Mouse (Mus musculus): Measurements from ENCODE around the gene AI467606. TPM values are rescaled to one million over a fixed set of nuclear protein-coding genes. Genes with fewer than 3 reads are reported as not detected.

Gene AI467606
- total and polyA plus RNA-seq, 3 experiments = 51.1 to 101 (median 79.4) TPM

GRCm38 (mm10) chr7:127096456-127096855 is 5.3 kb downstream of the AI467606 start:
- Histone ChIP-seq H3K36me3 (ENCODE audit: control insufficient read depth in 1 of 2, insufficient read depth in 2 of 2, low read length in 2 of 2) (peaks cover 0 to 20% of the 10 kb centered on the region in 2 experiments; a peak in 2 of 4 replicates), H3K27ac (ENCODE audit: control insufficient read depth, low read depth, low read length) (no peak overlapping the region), H3K9ac (ENCODE audit: control insufficient read depth, low read depth, low read length, poor library complexity, severe bottlenecking) (no peak overlapping the region), H3K9me3 (replicated peaks; ENCODE audit: insufficient read depth, low read length) (no peaks in the 10 kb centered on the region), H3K79me2 (ENCODE audit: control insufficient read depth, insufficient read depth, low read length, poor library complexity) (peaks cover 22% of the 10 kb centered on the region), H3K27me3 (ENCODE audit: control insufficient read depth in 1 of 2, insufficient read depth in 2 of 2, low read length in 2 of 2) (no peaks in the 10 kb centered on the region), H3K4me1 (ENCODE audit: control insufficient read depth in 1 of 2, insufficient read depth in 2 of 2, low read length in 2 of 2) (peaks cover 0 to 26% of the 10 kb centered on the region in 2 experiments; a peak in 2 of 4 replicates), H3K4me3 (ENCODE audit: control insufficient read depth in 1 of 2, insufficient read depth in 1 of 2, low read depth in 2 of 2, low read length in 2 of 2) (no peak overlapping the region)
- no peak for DNase-seq (ENCODE audit: low read depth, low spot score)
- TF ChIP-seq BHLHE40 (IDR thresholded peaks at IDR 0.05; ENCODE audit: borderline replicate concordance, low read depth, low read length) (no peak), E2F4 (IDR thresholded peaks at IDR 0.05; ENCODE audit: borderline replicate concordance, low read depth, low read length) (no peak), TAL1 (IDR thresholded peaks at IDR 0.05; ENCODE audit: low read length) (no peak), ZC3H11A (IDR thresholded peaks at IDR 0.05; ENCODE audit: low read depth, low read length) (no peak), UBTF (IDR thresholded peaks at IDR 0.05; ENCODE audit: borderline replicate concordance, insufficient read depth, low read depth, low read length) (no peak), MYB (IDR thresholded peaks at IDR 0.05; ENCODE audit: low read depth, low read length) (no peak), SIN3A (IDR thresholded peaks at IDR 0.05; ENCODE audit: low read length) (no peak), RAD21 (IDR thresholded peaks at IDR 0.05; ENCODE audit: low read depth, low read length) (no peak), TCF12 (IDR thresholded peaks at IDR 0.05; ENCODE audit: low read depth, low read length) (no peak)

DNA sequence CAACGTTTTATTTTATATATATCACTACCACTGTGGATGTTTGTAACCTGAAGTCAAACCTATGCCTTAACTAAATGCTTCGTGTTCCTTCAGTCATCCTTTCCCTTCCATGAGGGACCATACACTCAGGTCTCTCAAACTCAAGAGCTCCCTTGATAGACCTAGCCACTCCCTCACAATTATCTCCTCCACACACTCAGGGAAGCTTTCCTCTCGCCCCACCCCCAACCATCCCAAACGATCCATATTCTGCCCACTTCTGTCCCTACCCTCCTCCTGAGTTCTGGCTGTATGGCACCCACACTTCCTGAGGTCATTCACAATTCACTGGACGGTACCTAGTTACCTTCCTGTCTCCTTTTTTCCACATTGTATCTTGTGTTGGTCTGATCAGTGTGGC is 7.4 kb downstream of the AI467606 start:
- H3K36me3 ChIP-seq (ENCODE audit: control insufficient read depth in 1 of 2, insufficient read depth in 2 of 2, low read length in 2 of 2) = peaks cover 0 to 8% of the 10 kb centered on the region in 2 experiments; a peak in 2 of 4 replicates
- H3K4me1 ChIP-seq (ENCODE audit: control insufficient read depth in 1 of 2, insufficient read depth in 2 of 2, low read length in 2 of 2) = peaks cover 4 to 13% of the 10 kb centered on the region in 2 experiments; a peak in 3 of 4 replicates
- H3K27me3 ChIP-seq (ENCODE audit: control insufficient read depth in 1 of 2, insufficient read depth in 2 of 2, low read length in 2 of 2) = no peaks in the 10 kb centered on the region
- no peak for DNase-seq (ENCODE audit: low read depth, low spot score)
- no peaks in the 10 kb centered on the region for H3K9me3 ChIP-seq (replicated peaks; ENCODE audit: insufficient read depth, low read length)
- no peak overlapping the region for H3K27ac ChIP-seq (ENCODE audit: control insufficient read depth, low read depth, low read length)
- peaks cover 2% of the 10 kb centered on the region for H3K79me2 ChIP-seq (ENCODE audit: control insufficient read depth, insufficient read depth, low read length, poor library complexity)
- TF ChIP-seq POLR2AphosphoS2 (IDR thresholded peaks at IDR 0.05; ENCODE audit: low read length) = no peak
- TF ChIP-seq USF1 (IDR thresholded peaks at IDR 0.05; ENCODE audit: low read depth, low read length) = no peak
- TF ChIP-seq JUND (IDR thresholded peaks at IDR 0.05; ENCODE audit: low read depth, low read length) = no peak
- no peak for TF ChIP-seq MAFK (IDR thresholded peaks at IDR 0.05; ENCODE audit: borderline replicate concordance, low read depth, low read length)
- TF ChIP-seq CTCF (IDR thresholded peaks at IDR 0.05 in 2 of 3, conservative IDR thresholded peaks at IDR 0.05 in 1 of 3; ENCODE audit: control insufficient read depth in 1 of 3, insufficient read depth in 1 of 3, low read depth in 2 of 3, low read length in 3 of 3, poor library complexity in 1 of 3, severe bottlenecking in 1 of 3) = no peak
- no peak for TF ChIP-seq GATA1 (IDR thresholded peaks at IDR 0.05; ENCODE audit: low read depth, low read length)
- no peak for TF ChIP-seq NRF1 (IDR thresholded peaks at IDR 0.05; ENCODE audit: insufficient read depth, low read depth, low read length, poor library complexity, severe bottlenecking)
- TF ChIP-seq ZC3H11A (IDR thresholded peaks at IDR 0.05; ENCODE audit: low read depth, low read length) = no peak
- TF ChIP-seq KAT2A (conservative IDR thresholded peaks at IDR 0.05; ENCODE audit: low read depth, low read length) = no peak
- TF ChIP-seq MYB (IDR thresholded peaks at IDR 0.05; ENCODE audit: low read depth, low read length) = no peak
- no peak for TF ChIP-seq SMC3 (IDR thresholded peaks at IDR 0.05; ENCODE audit: low read depth, low read length)
- TF ChIP-seq EP300 (IDR thresholded peaks at IDR 0.05; ENCODE audit: low read depth in 1 of 2, low read length in 2 of 2) = no peak
- H3K4me3 ChIP-seq (ENCODE audit: control insufficient read depth in 1 of 2, insufficient read depth in 1 of 2, low read depth in 2 of 2, low read length in 2 of 2) = no peak overlapping the region
- no peak overlapping the region for H3K9ac ChIP-seq (ENCODE audit: control insufficient read depth, low read depth, low read length, poor library complexity, severe bottlenecking)

Data from MEL (cell line).